Mouse (Mus musculus) heart, embryonic 10.5 days (tissue): ENCODE measurements around the gene Tmem107. TPM values are rescaled to one million over a fixed set of nuclear protein-coding genes. Genes with fewer than 3 reads are reported as not detected.

Experiments used
- DNase-seq: peaks from one replicate; pipeline ENCODE4 v3.0.0-alpha.2; 2017; ENCODE audit warnings: low spot score
- H3K27ac ChIP-seq: fragments of 300-500 bp; sonication (generic); 2 replicates; pipeline ENCODE4 v1.5.1; 2016; ENCODE audit warnings: mild to moderate bottlenecking
- H3K27me3 ChIP-seq: fragments of 300-500 bp; sonication (generic); 2 replicates; pipeline ENCODE4 v1.6.1; 2016; ENCODE audit warnings: mild to moderate bottlenecking; ENCODE audit not compliant: poor library complexity, insufficient read depth, severe bottlenecking
- H3K36me3 ChIP-seq: fragments of 300-500 bp; sonication (generic); 2 replicates; pipeline ENCODE4 v1.6.1; 2016; ENCODE audit warnings: mild to moderate bottlenecking, moderate library complexity
- H3K4me1 ChIP-seq: fragments of 300-500 bp; sonication (generic); 2 replicates; pipeline ENCODE4 v1.6.1; 2016; ENCODE audit warnings: mild to moderate bottlenecking
- H3K4me3 ChIP-seq: fragments of 300-500 bp; sonication (generic); 2 replicates; pipeline ENCODE4 v1.5.1; 2016; ENCODE audit warnings: mild to moderate bottlenecking, moderate library complexity
- H3K9me3 ChIP-seq: fragments of 300-500 bp; sonication (generic); 2 replicates; pipeline ENCODE4 v1.6.1; 2016; ENCODE audit warnings: mild to moderate bottlenecking, moderate library complexity
- WGBS: fragments of 180-500 bp; shearing (Covaris S2); methylation state at CpG from one replicate; pipeline ENCODE4 v1.1.7; 2016; 5-methylcytosine and 5-hydroxymethylcytosine counted together
- polyA plus RNA-seq: library from polyadenylated mRNA; unstranded; fragments of >200 nt; fragmentation: Nextera tagmentation; extraction: Ambion mirVana; gene quantifications from 2 replicates; pipeline ENCODE4 v1.2.1, GENCODE M21; 2016

Gene Tmem107
- polyA plus RNA-seq, 1 experiment from 2014 or later = 30.4 TPM

- WGBS = 1% methylated on average over 63 of the region's 66 CpGs
- Histone ChIP-seq H3K4me1 (peaks cover 60% of the 10 kb centered on the region), H3K36me3 (no peaks in the 10 kb centered on the region), H3K9me3 (no peaks in the 10 kb centered on the region), H3K27ac (peak within 1 kb of the TSS; percentile 88), H3K4me3 (peak within 1 kb of the TSS; percentile 86), H3K27me3 (peaks cover 5% of the 10 kb centered on the region; the same call in 1 of the 2 replicates)
- DNase-seq = peak; percentile 96
Observed at GRCm38 (mm10) chr11:69122336-69122951, 51.8 kb downstream of the Tmem107 start, which contains the start of gene 9130213A22Rik. 9130213A22Rik (minus strand) TSS chr11:69122589.

Other genes with a start within 250 kb of the Tmem107 start
- 68.7 and 69.2 TPM in 2 replicates for gene Ndel1, start 198.9 kb upstream of the Tmem107 start, polyA plus RNA-seq
- 0.09 and 0.11 TPM in 2 replicates for gene Rnf222, start 182.3 kb upstream of the Tmem107 start, polyA plus RNA-seq
- 711 and 869 TPM in 2 replicates for gene Rpl26, start 169.2 kb upstream of the Tmem107 start, polyA plus RNA-seq
- not detected in 2 replicates for gene Odf4, start 143.7 kb upstream of the Tmem107 start, polyA plus RNA-seq
- 10.5 and 13.4 TPM in 2 replicates for gene Arhgef15, start 113.3 kb upstream of the Tmem107 start, polyA plus RNA-seq
- 1.2 and 1.5 TPM in 2 replicates for gene Slc25a35, start 102.7 kb upstream of the Tmem107 start, polyA plus RNA-seq
- 79.6 and 82.1 TPM in 2 replicates for gene Rangrf, start 95.6 kb upstream of the Tmem107 start, polyA plus RNA-seq
- 30.9 and 35.6 TPM in 2 replicates for gene Pfas, start 62.3 kb upstream of the Tmem107 start, polyA plus RNA-seq
- 69.0 and 76.7 TPM in 2 replicates for gene Ctc1, start 54.9 kb upstream of the Tmem107 start, polyA plus RNA-seq
- gene Aurkb, start 25.2 kb upstream of the Tmem107 start, polyA plus RNA-seq = 110 and 147 TPM in 2 replicates
- 8.2 and 9.0 TPM in 2 replicates for gene Borcs6, start 11.1 kb upstream of the Tmem107 start, polyA plus RNA-seq
- 85.8 and 93.0 TPM in 2 replicates for gene Vamp2, start 17.7 kb downstream of the Tmem107 start, polyA plus RNA-seq
- 8.0 and 8.8 TPM in 2 replicates for gene Per1, start 24.4 kb downstream of the Tmem107 start, polyA plus RNA-seq
- 0.60 and 0.63 TPM in 2 replicates for gene Hes7, start 49.6 kb downstream of the Tmem107 start, polyA plus RNA-seq
- 0.16 and 0.17 TPM in 2 replicates for gene 9130213A22Rik, start 51.8 kb downstream of the Tmem107 start, polyA plus RNA-seq
- gene Aloxe3, start 55.1 kb downstream of the Tmem107 start, polyA plus RNA-seq = 0.16 and 0.25 TPM in 2 replicates
- not detected in 2 replicates for gene Alox12b, start 86.2 kb downstream of the Tmem107 start, polyA plus RNA-seq
- gene Alox8, start 127.0 kb downstream of the Tmem107 start, polyA plus RNA-seq = 1.1 and 1.2 TPM in 2 replicates
- 0.24 and 0.46 TPM in 2 replicates for gene Gucy2e, start 166.2 kb downstream of the Tmem107 start, polyA plus RNA-seq